Mouse (Mus musculus) ES-E14 (cell line): ENCODE data around the gene Ccdc28b. TPM values are rescaled to one million over a fixed set of nuclear protein-coding genes. Genes with fewer than 3 reads are reported as not detected.

Source experiments
- DNase-seq: peaks from one replicate; pipeline ENCODE4 v3.0.0-alpha.2; 2013; ENCODE audit warnings: low read depth, low spot score
- H3K27ac ChIP-seq: 2 replicates; pipeline ENCODE4 v1.5.1; 2012; ENCODE audit warnings: low read depth, mild to moderate bottlenecking, low read length, moderate library complexity, mixed read lengths; ENCODE audit not compliant: poor library complexity, insufficient read depth, severe bottlenecking
- H3K36me3 ChIP-seq: 2 replicates; pipeline ENCODE4 v1.6.1; 2012; ENCODE audit warnings: mild to moderate bottlenecking, low read length, moderate library complexity, mixed read lengths; ENCODE audit not compliant: control insufficient read depth, poor library complexity, insufficient read depth, severe bottlenecking
- H3K4me1 ChIP-seq, 2 experiments: fragments of 150-350 bp in 1 of 2; sonication (generic) in 1 of 2; 2 replicates each; pipeline ENCODE4 v1.6.1; 2012; ENCODE audit warnings: low read length in 2 of 2, mild to moderate bottlenecking in 1 of 2, mixed read lengths in 1 of 2; ENCODE audit not compliant: control insufficient read depth in 2 of 2, insufficient read depth in 2 of 2, poor library complexity in 1 of 2
- H3K4me3 ChIP-seq, 2 experiments: fragments of 150-350 bp in 1 of 2; sonication (generic) in 1 of 2; 2 replicates each; pipeline ENCODE4 v1.5.1; 2012; ENCODE audit warnings: low read length in 2 of 2, low read depth in 1 of 2, mild to moderate bottlenecking in 1 of 2, mixed read lengths in 1 of 2; ENCODE audit not compliant: insufficient read depth in 1 of 2, poor library complexity in 1 of 2, severe bottlenecking in 1 of 2
- H3K9ac ChIP-seq: 2 replicates; pipeline ENCODE4 v1.6.1; 2012; ENCODE audit warnings: low read depth, mild to moderate bottlenecking, low read length, mixed read lengths; ENCODE audit not compliant: poor library complexity, insufficient read depth, severe bottlenecking
- H3K9me3 ChIP-seq: fragments of 150-350 bp; sonication (generic); 2 replicates; pipeline ENCODE4 v1.6.1; 2012; ENCODE audit warnings: low read depth, mild to moderate bottlenecking, low read length; ENCODE audit not compliant: control insufficient read depth, insufficient read depth
- CHD2 ChIP-seq: IDR thresholded peaks from 2 replicates; pipeline ENCODE4 v1.6.1; 2014; ENCODE audit warnings: mild to moderate bottlenecking, low read depth, low read length, inconsistent platforms
- HCFC1 ChIP-seq: IDR thresholded peaks from 2 replicates; pipeline ENCODE4 v1.6.1; 2012; ENCODE audit warnings: low read length, inconsistent platforms, borderline replicate concordance; ENCODE audit not compliant: insufficient read depth
- MAFK ChIP-seq: IDR thresholded peaks from 2 replicates; pipeline ENCODE4 v1.6.1; 2014; ENCODE audit warnings: mild to moderate bottlenecking, low read depth, low read length, inconsistent platforms; ENCODE audit not compliant: insufficient read depth
- ZC3H11A ChIP-seq: IDR thresholded peaks from 2 replicates; pipeline ENCODE4 v1.6.1; 2012; ENCODE audit warnings: low read depth, mild to moderate bottlenecking, inconsistent platforms, low read length, borderline replicate concordance
- ZNF384 ChIP-seq: IDR thresholded peaks from 2 replicates; pipeline ENCODE4 v1.6.1; 2012; ENCODE audit warnings: low read depth, low read length, inconsistent platforms
- in situ Hi-C, 2 experiments: fragments of 600-800 bp; cut with MboI; formaldehyde crosslinking; loops; one replicate each; pipeline ENCODE4 v1.15.1; 2025; ENCODE audit warnings: low sequenced_read_pairs in 2 of 2, inconsistent platforms in 1 of 2; ENCODE audit not compliant: unreplicated experiment in 2 of 2
- total RNA-seq: library from RNA; depleted of rRNA; stranded (reverse); fragments of 300-350 nt; gene quantifications from 2 replicates; pipeline ENCODE4 v1.2.3, GENCODE M21; 2012

Gene Ccdc28b
- total RNA-seq, 1 experiment, result 11.1 TPM

- Histone ChIP-seq H3K4me3 (no peak overlapping the region), H3K27ac (no peak overlapping the region), H3K36me3 (peaks cover 10% of the 10 kb centered on the region), H3K9ac (no peak overlapping the region), H3K4me1 (no peaks in the 10 kb centered on the region), H3K9me3 (no peaks in the 10 kb centered on the region)
- TF ChIP-seq ZC3H11A (no peak), HCFC1 (no peak), CHD2 (no peak), MAFK (no peak), ZNF384 (no peak)
- in situ Hi-C loops, result no loop called here
- no peak for DNase-seq
Observed at GRCm38 (mm10) chr4:129662255-129662813, 38.6 kb upstream of the Ccdc28b start.

- Histone ChIP-seq H3K36me3 (peaks cover 11% of the 10 kb centered on the region), H3K9me3 (no peaks in the 10 kb centered on the region), H3K27ac (no peak overlapping the region), H3K4me3 (no peak overlapping the region), H3K4me1 (no peaks in the 10 kb centered on the region), H3K9ac (no peak overlapping the region)
- TF ChIP-seq MAFK (no peak), ZNF384 (no peak), HCFC1 (no peak), CHD2 (no peak), ZC3H11A (no peak)
- in situ Hi-C loops, result no loop called here
- DNase-seq, result no peak
Observed at GRCm38 (mm10) chr4:129661584-129661983, 37.8 kb upstream of the Ccdc28b start.

- Histone ChIP-seq H3K9ac (no peak overlapping the region), H3K4me1 (no peaks in the 10 kb centered on the region), H3K4me3 (no peak overlapping the region), H3K36me3 (peaks cover 36% of the 10 kb centered on the region), H3K9me3 (no peaks in the 10 kb centered on the region), H3K27ac (no peak overlapping the region)
- in situ Hi-C loops, result no loop called here
- no peak for DNase-seq
- TF ChIP-seq MAFK (no peak), ZC3H11A (no peak), HCFC1 (no peak), ZNF384 (no peak), CHD2 (no peak)
Observed at GRCm38 (mm10) chr4:129654770-129655169, 31.0 kb upstream of the Ccdc28b start.

- Histone ChIP-seq H3K36me3 (peaks cover 43% of the 10 kb centered on the region), H3K27ac (no peak overlapping the region), H3K9ac (no peak overlapping the region), H3K4me3 (no peak overlapping the region), H3K4me1 (0 out of 4 replicates have a peak, but pooled peaks cover 0 to 2% of the 10 kb centered on the region in 2 experiments), H3K9me3 (no peaks in the 10 kb centered on the region)
- in situ Hi-C loops, result no loop called here
- no peak for TF ChIP-seq ZNF384
- no peak for DNase-seq
Observed at GRCm38 (mm10) chr4:129650359-129650758, 26.6 kb upstream of the Ccdc28b start.

GRCm38 (mm10) chr4:129648656-129649055 is 24.9 kb upstream of the Ccdc28b start:
- no peak overlapping the region for H3K9ac ChIP-seq
- H3K9me3 ChIP-seq, result no peaks in the 10 kb centered on the region
- 0 out of 4 replicates have a peak, but pooled peaks cover 0 to 2% of the 10 kb centered on the region in 2 experiments for H3K4me1 ChIP-seq
- H3K36me3 ChIP-seq, result peaks cover 31% of the 10 kb centered on the region
- TF ChIP-seq HCFC1, result no peak
- no peak for TF ChIP-seq ZNF384
- TF ChIP-seq MAFK, result no peak
- in situ Hi-C loops, result no loop called here
- no peak overlapping the region for H3K4me3 ChIP-seq
- DNase-seq, result no peak
- H3K27ac ChIP-seq, result no peak overlapping the region
